Mouse (Mus musculus): ENCODE measurements around the gene Msi2.
A peak's percentile ranks its signal among the peaks of the same experiment; 100 is the strongest.

Gene Msi2

DNA sequence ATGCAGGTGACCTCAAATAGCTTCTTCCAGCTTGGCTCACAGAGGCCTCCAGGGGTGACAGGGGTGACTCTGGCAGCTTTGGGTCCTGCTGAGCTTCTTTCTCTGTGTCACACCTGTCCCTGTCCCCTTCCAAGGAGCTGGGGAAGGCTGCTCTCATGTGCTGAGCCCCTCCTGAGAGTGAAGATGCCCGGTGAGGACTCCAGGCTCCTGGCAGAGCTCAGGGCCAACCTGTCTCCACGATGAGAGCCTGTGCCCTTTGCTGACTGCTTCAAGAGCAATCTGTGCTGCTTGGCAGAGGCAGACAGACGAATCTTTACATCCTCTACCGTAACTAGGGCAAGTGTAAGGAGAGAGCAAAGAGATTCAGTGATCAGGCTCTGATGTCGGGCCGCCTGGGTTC lies 407.5 kb downstream of the Msi2 start:
- DNase-seq (ENCODE audit: low read depth): no peak

DNA sequence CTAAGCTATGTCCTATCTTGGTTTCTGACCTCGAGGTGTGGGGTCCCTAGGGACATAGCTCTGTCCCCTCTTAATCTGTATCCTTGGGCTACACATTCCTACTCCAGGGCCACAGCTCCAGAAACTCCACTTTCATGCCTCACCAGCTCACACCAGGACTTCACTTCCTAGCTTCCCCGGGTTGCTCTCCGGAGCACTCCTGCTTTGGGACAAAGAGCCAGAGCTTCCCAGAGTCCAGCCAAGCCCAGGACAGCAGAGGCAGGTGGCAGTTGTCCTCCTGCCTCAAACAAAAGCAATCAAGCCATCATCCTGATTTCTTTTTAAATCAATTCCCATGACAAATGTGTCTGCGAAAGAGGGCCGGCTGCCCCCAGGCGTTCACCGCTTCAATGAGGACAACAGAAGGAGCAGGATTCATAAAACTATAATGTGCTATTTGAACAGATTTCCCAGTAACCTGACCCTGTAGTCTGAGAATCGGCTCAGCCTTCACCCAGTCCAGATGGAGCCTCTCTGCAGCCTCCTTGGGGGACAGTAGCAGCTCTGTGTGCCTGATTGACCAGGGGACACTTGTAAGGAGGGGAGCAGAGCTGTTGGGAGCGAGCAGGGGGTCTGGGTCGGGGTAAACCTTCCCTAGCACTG lies 409.1 kb downstream of the Msi2 start:
- DNase-seq (ENCODE audit: low read depth): no peak

DNA sequence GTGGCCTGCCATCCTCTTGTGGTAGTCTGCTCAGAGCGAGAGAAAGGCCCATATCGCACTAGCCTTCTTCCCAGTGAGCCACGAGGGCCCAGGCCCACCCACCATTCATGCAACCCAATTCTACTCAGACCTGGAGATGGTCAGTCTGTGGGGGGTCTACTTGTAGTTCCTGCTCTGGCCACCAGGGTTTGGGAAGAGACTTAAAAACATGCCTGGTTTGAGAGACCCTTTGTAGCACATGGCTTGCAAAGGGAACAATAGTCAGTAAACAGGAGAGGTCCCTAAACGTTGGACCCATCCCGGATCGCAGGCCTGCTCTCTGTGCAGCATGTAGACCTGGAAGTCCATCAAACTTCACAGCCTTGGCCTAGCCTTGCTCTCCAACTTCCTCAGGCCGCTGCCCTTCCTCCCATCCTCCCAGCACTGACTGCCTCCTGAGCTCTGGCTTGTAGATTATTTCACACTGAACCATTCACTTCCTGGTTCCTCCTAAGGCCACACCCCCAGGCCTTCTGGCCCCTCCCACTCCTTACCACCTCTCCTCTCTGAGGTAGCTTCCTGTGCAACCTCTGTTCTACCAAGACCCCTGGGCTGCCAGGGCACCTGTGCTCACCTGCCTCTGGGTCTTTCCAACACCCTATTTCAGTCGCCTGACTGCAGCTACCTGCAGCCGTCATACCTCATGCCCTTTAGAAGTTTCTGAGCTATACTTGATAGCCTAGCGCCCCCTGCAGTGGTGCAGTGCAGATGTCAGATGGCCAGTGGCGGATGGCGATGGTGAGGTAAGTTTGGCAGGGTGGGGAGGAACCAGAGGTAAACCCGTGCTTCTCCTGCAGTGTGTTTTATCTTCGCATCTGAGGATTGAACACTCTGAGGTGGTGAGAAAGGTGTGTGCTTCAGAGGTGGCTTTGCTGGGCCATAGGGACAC lies 410.4 kb downstream of the Msi2 start:
- DNase-seq (ENCODE audit: low read depth): peak; percentile 18

DNA sequence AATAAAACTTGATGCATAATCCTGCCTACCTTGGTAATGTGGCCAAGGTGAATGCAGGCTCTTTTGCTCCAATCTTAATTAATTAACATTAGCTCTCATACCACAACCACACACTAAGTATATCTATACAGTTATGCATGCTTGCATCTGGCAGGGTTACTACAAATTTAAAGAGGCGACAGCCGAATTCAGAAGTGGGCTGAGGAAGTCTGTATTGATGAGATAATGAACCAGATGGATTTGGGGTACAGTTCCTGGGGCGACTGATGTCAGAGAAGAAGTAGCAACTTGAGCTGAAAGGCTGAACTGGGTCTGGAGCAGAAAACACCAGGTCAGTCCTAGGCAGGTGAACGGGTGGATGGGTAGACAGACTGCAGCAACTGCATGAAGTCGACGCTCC lies 412.6 kb downstream of the Msi2 start:
- DNase-seq (ENCODE audit: low read depth): no peak

DNA sequence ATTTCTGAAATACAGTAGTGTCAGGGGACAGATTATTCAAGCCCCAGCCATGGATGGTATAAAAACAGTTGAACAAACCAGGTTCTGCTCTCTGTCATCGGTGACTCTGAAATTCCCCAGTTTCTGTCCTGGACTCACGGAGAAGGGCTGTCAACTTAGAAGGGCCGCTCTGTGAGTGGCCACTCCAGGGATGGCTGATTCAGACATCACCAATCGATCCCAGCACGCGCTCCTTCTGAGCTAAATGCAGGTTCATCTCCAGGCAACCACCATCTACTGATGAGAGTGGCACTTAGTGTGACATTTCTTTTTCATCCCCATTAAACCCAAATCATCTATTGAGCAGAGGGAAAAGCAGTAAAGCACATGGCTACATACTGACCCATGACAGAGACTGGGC lies 416.7 kb downstream of the Msi2 start:
- DNase-seq (ENCODE audit: low read depth): no peak

DNA sequence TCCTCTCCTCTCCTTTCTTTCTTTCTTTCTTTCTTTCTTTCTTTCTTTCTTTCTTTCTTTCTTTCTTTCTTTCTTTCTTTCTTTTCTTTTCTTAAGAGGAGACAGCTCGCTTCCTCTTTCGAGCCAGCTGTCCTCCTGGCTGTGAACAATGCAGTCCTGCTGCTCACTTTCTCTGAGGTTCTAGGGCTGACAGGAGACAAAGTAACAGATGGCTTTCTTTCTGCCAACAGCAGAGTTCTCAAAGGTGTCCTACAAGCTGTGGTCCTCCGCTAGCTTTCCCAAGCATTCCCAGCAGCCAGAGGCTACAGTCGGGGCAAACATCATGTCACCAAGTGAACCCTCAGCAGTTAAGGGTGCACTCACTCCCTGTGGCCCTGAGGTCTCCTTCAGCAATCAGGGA lies 419.0 kb downstream of the Msi2 start:
- no peak for DNase-seq (ENCODE audit: low read depth)

DNA sequence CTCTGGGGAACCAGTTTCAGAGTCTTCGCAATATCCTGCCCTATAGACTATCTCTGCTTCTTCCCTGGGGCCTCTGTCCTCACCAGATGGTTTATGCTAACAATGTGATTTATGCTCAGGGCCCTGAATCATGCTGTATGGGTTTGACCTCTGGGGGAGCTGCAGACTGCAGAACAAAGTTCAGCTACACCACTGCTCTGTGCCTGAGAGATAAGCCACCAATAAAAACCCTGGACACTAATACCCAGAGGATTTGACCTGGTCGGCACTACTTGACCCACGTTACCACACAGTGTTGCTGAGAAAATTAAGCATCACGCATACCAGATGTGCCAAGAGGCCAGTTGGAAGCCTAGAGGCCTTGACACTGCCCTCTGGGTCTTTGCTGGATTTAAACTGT lies 420.8 kb downstream of the Msi2 start:
- DNase-seq (ENCODE audit: low read depth): no peak

DNA sequence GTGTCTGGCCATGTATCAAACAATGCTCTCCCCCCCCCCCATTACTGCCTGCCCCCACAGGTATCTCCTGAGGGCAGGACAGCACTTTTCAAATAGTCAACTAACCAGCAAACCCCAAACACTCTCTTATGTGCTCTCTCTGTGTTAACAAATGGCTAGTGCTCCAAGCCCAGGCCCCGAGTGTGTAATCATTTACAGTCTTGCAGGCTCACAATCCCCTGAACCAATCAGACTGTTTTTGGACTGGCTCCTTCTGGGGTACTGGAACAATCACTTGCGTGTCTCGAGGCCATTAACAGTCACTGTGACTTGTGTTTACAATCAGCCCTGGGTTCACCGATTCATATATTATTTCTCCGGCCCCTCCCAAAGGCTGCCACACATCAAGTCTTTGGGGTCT lies 423.0 kb downstream of the Msi2 start:
- DNase-seq (ENCODE audit: low read depth): no peak

DNA sequence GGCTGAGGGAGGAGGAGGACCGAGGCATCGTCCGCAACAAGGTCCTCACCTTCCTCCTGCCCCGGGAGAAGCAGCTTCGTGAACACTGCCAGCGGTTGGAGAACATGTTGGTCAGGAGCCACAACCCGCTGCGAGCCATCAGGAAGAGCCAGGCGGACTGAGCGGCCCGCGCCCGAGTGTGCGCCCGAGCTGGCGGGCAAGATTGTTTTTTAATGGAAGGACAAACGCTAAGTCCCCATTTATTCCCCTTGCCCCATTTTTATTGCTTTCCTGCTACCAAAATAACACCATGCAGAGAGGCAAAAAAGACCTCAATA lies 424.0 kb downstream of the Msi2 start:
- DNase-seq (ENCODE audit: low read depth): no peak

DNA sequence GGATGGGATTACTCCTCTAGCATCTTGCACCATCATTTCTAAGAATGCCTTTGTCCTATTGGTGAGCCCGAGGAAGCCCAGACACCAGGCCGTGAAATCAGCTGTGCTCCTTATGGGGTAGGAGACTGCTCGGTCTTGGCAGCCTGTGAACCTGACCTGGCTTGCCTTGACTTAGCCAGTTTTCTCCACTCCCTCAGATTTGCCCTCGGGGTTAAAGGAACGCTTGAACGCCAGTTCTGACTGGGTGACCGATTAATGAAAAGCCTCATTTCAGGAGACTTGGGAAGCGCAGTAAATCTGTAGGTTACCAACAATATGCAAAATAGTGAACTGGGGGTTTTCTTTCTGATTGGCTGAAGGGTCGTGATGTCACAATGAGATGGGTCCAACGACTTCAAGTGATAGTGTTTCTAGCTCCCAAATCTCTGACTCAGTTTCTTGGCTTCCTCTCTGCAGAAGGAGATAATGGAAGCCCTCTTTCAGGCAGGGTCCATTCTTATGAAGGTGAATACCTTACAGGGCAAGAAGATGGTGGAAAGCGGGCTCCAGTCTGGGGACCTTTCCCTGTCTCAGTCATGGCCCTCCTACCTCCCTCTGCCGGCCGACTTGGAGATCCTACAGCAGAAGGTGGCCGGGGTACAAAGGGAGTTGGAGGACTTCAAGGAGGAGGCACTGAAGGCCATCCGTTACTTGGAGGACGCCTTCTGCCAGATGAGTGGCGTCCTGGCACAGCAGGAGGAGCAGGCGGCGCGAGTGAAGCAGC lies 424.5 kb downstream of the Msi2 start, which contains the start of gene Ccdc182:
Gene Ccdc182, plus strand, starts transcription at position 428 of the 763 bp plus-strand sequence.
- DNase-seq (ENCODE audit: low read depth): no peak

DNA sequence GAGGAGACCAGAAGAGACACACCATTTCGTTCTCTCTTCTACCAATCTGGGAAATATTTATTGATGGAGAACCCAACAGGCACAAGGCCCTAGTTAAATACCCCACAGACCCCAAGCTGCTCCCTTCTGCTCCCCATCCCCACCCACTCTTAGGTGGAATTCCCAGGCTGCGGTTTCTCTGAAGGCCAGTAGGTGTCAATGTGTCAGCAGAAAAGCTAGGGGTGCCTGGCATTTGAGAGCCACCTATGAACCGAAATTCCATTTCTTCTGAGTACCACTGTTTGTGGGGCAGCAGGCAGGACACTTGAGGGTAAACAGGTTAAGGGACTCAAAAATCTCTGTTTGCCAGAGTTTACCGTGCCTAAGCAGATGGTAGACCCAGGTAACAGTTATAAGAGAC lies 426.6 kb downstream of the Msi2 start:
- DNase-seq (ENCODE audit: low read depth): no peak

DNA sequence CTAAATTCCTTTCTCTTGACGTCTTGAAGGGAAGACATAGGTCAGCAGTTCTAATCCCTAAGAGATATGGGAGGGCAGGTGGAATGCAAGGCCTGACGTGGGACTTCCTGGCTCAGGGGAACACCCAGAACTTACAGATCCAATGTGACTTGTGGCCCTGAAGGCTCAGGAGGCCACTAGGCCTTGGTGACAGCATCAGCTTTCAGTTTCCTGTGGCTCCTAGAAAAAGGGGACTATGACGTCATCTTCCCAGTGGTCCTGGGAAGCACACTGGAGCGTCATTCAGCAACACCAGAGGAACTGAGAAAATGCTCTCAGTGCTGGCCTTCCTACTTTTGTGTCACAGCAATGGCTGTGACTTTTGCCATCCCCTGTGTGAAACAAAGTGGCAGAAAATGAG lies 427.1 kb downstream of the Msi2 start:
- no peak for DNase-seq (ENCODE audit: low read depth)
